Mouse (Mus musculus) midbrain, postnatal 0 days (tissue): ENCODE results near the gene Pdzk1. TPM values are rescaled to one million over a fixed set of nuclear protein-coding genes. Genes with fewer than 3 reads are reported as not detected.

Experiments
- ATAC-seq: fragments of 200-750 bp; cut with Nextera tagmentation; 2 replicates; pipeline ENCODE4 v1.8.0; 2017; ENCODE audit warnings: moderate number of reproducible peaks, mild to moderate bottlenecking, moderate TSS enrichment, moderate library complexity; ENCODE audit not compliant: low FRiP score
- DNase-seq: peaks from one replicate; pipeline ENCODE4 v3.0.0-alpha.2; 2015; ENCODE audit warnings: low spot score
- H3K27ac ChIP-seq: fragments of 300-500 bp; sonication (generic); 2 replicates; pipeline ENCODE4 v1.5.1; 2014; ENCODE audit warnings: low read depth, mild to moderate bottlenecking, low read length, mixed read lengths
- H3K27me3 ChIP-seq: fragments of 300-500 bp; sonication (generic); 2 replicates; pipeline ENCODE4 v1.6.1; 2014; ENCODE audit warnings: low read length, control low read depth, mixed read lengths; ENCODE audit not compliant: insufficient read depth
- H3K36me3 ChIP-seq: fragments of 300-500 bp; sonication (generic); 2 replicates; pipeline ENCODE4 v1.6.1; 2014; ENCODE audit warnings: low read length, control low read depth, mixed read lengths; ENCODE audit not compliant: insufficient read depth
- H3K4me1 ChIP-seq: fragments of 300-500 bp; sonication (generic); 2 replicates; pipeline ENCODE4 v1.6.1; 2014; ENCODE audit warnings: mild to moderate bottlenecking, control low read depth, antibody characterized with exemption, low read length, mixed read lengths; ENCODE audit not compliant: insufficient read depth
- H3K4me2 ChIP-seq: fragments of 300-500 bp; sonication (generic); 2 replicates; pipeline ENCODE4 v1.6.1; 2014; ENCODE audit warnings: low read depth, mild to moderate bottlenecking, low read length, mixed read lengths; ENCODE audit not compliant: poor library complexity, severe bottlenecking
- H3K4me3 ChIP-seq: fragments of 300-500 bp; sonication (generic); 2 replicates; pipeline ENCODE4 v1.5.1; 2014; ENCODE audit warnings: low read depth, mild to moderate bottlenecking, low read length, moderate library complexity
- H3K9ac ChIP-seq: fragments of 300-500 bp; sonication (generic); replicated peaks from 2 replicates; pipeline ENCODE4 v1.6.1; 2014; ENCODE audit warnings: mild to moderate bottlenecking, low read length, moderate library complexity, mixed read lengths; ENCODE audit not compliant: poor library complexity, severe bottlenecking
- H3K9me3 ChIP-seq: fragments of 300-500 bp; sonication (generic); 2 replicates; pipeline ENCODE4 v1.6.1; 2016; ENCODE audit warnings: low read length, control low read depth
- CTCF ChIP-seq: IDR thresholded peaks from 2 replicates; pipeline ENCODE4 v1.5.1; 2016; ENCODE audit warnings: antibody characterized with exemption, mild to moderate bottlenecking
- WGBS: fragments of 180-500 bp; shearing (Covaris S2); extraction: QIAGEN DNeasy Blood & Tissue Kit; methylation state at CpG from one replicate; pipeline ENCODE4 v1.1.7; 2014; 5-methylcytosine and 5-hydroxymethylcytosine counted together
- polyA plus RNA-seq: library from polyadenylated mRNA; unstranded; fragments of >200 nt; fragmentation: Nextera tagmentation; extraction: Ambion mirVana; gene quantifications from 2 replicates; pipeline ENCODE4 v1.2.1, GENCODE M21; 2015
- total RNA-seq: library from RNA; depleted of rRNA; stranded (reverse); fragments of >200 nt; gene quantifications from 2 replicates; pipeline ENCODE4 v1.2.3, GENCODE M21; 2014

Pdzk1 gene
- total and polyA plus RNA-seq, 2 experiments from 2014 or later, result 0.14 to 0.27 TPM

GRCm38 (mm10) chr3:96808136-96808535, 20.9 kb upstream of the Pdzk1 start:
- no peak overlapping the region for H3K9ac ChIP-seq
- H3K4me1 ChIP-seq, result no peaks in the 10 kb centered on the region
- no peak for TF ChIP-seq CTCF
- H3K4me3 ChIP-seq, result no peak overlapping the region
- no peaks in the 10 kb centered on the region for H3K9me3 ChIP-seq
- no peaks in the 10 kb centered on the region; the same call in 1 of the 2 replicates for H3K27me3 ChIP-seq
- no peak for ATAC-seq
- H3K36me3 ChIP-seq, result no peaks in the 10 kb centered on the region
- no peak overlapping the region for H3K4me2 ChIP-seq
- H3K27ac ChIP-seq, result no peak overlapping the region
- WGBS, result 68% methylated on average over 3 of the region's 3 CpGs
- no peak for DNase-seq

- no peak for TF ChIP-seq CTCF
- WGBS, result 74% methylated on average over 3 of the region's 3 CpGs
- H3K4me3 ChIP-seq, result no peak overlapping the region
- ATAC-seq (no peak), DNase-seq (no peak)
- H3K4me1 ChIP-seq, result no peaks in the 10 kb centered on the region
- no peak overlapping the region for H3K4me2 ChIP-seq
- H3K27ac ChIP-seq, result no peak overlapping the region
- no peak overlapping the region for H3K9ac ChIP-seq
- no peaks in the 10 kb centered on the region for H3K9me3 ChIP-seq
- H3K36me3 ChIP-seq, result no peaks in the 10 kb centered on the region
- no peaks in the 10 kb centered on the region; the same call in 1 of the 2 replicates for H3K27me3 ChIP-seq
These were observed 20.4 kb upstream of the Pdzk1 start for GRCm38 (mm10) chr3:96808651-96809050.

- Histone ChIP-seq H3K4me3 (no peak overlapping the region), H3K36me3 (no peaks in the 10 kb centered on the region), H3K4me1 (no peaks in the 10 kb centered on the region), H3K9me3 (no peaks in the 10 kb centered on the region), H3K27me3 (no peaks in the 10 kb centered on the region; the same call in 1 of the 2 replicates), H3K27ac (no peak overlapping the region), H3K4me2 (no peak overlapping the region), H3K9ac (no peak overlapping the region)
- 90% methylated on average over 3 of the region's 3 CpGs for WGBS
- TF ChIP-seq CTCF, result no peak
- ATAC-seq (no peak), DNase-seq (no peak)
These were observed 17.9 kb upstream of the Pdzk1 start for GRCm38 (mm10) chr3:96811232-96811631.

- Histone ChIP-seq H3K27me3 (no peaks in the 10 kb centered on the region; the same call in 1 of the 2 replicates), H3K36me3 (no peaks in the 10 kb centered on the region), H3K9ac (no peak overlapping the region), H3K9me3 (no peaks in the 10 kb centered on the region), H3K4me1 (no peaks in the 10 kb centered on the region), H3K27ac (no peak overlapping the region), H3K4me3 (no peak overlapping the region), H3K4me2 (no peak overlapping the region; the same call in 1 of the 2 replicates)
- WGBS, result 47% methylated on average over 20 of the region's 20 CpGs
- peak; percentile 77 for DNase-seq
- ATAC-seq, result no peak
- TF ChIP-seq CTCF, result peak; percentile 71
These were observed 16.5 kb upstream of the Pdzk1 start for GRCm38 (mm10) chr3:96812395-96813091.

GRCm38 (mm10) chr3:96813106-96813505, 16.0 kb upstream of the Pdzk1 start:
- no peaks in the 10 kb centered on the region for H3K9me3 ChIP-seq
- no peaks in the 10 kb centered on the region; the same call in 1 of the 2 replicates for H3K27me3 ChIP-seq
- no peaks in the 10 kb centered on the region for H3K36me3 ChIP-seq
- WGBS, result 20% methylated on average over 9 of the region's 9 CpGs
- H3K9ac ChIP-seq, result no peak overlapping the region
- H3K4me3 ChIP-seq, result no peak overlapping the region
- DNase-seq (peak; percentile 47), ATAC-seq (peak; percentile 56; the same call in 1 of the 2 replicates)
- no peak overlapping the region for H3K27ac ChIP-seq
- no peaks in the 10 kb centered on the region for H3K4me1 ChIP-seq
- TF ChIP-seq CTCF, result peak; percentile 48
- H3K4me2 ChIP-seq, result no peak overlapping the region; the same call in 1 of the 2 replicates

GRCm38 (mm10) chr3:96813591-96814244, 15.4 kb upstream of the Pdzk1 start:
- TF ChIP-seq CTCF, result no peak
- 63% methylated on average over 7 of the region's 7 CpGs for WGBS
- ATAC-seq (no peak), DNase-seq (no peak)
- Histone ChIP-seq H3K4me1 (no peaks in the 10 kb centered on the region), H3K4me3 (no peak overlapping the region), H3K9me3 (no peaks in the 10 kb centered on the region), H3K4me2 (no peak overlapping the region), H3K9ac (no peak overlapping the region), H3K36me3 (no peaks in the 10 kb centered on the region), H3K27ac (no peak overlapping the region), H3K27me3 (no peaks in the 10 kb centered on the region; the same call in 1 of the 2 replicates)
